Mouse (Mus musculus) heart, embryonic 14.5 days (tissue): ENCODE results near the gene Zfp408. TPM values are rescaled to one million over a fixed set of nuclear protein-coding genes. Genes with fewer than 3 reads are reported as not detected.
"Not testable (repeated sequence)": the region's sequence is repeated elsewhere in the genome, so short reads cannot be mapped to it uniquely, and the experiment has no call there.

Experiments
- ATAC-seq: fragments of 200-750 bp; cut with Nextera tagmentation; 2 replicates; pipeline ENCODE4 v1.8.0; 2017; ENCODE audit warnings: low read depth, moderate TSS enrichment; ENCODE audit not compliant: insufficient number of reproducible peaks, insufficient read depth, low FRiP score
- H3K27ac ChIP-seq, 2 experiments: fragments of 200-500 bp in 1 of 2; fragments of 300-500 bp in 1 of 2; sonication (generic) in 1 of 2; replicated peaks in 1 of 2; 2 replicates each; pipeline ENCODE4 v1.5.1; 2012 to 2014; ENCODE audit warnings: low read depth in 2 of 2, low read length in 2 of 2, control low read depth in 1 of 2, mild to moderate bottlenecking in 1 of 2, mixed read lengths in 1 of 2; ENCODE audit not compliant: control insufficient read depth in 1 of 2, insufficient read depth in 1 of 2
- H3K27me3 ChIP-seq: fragments of 300-500 bp; sonication (generic); 2 replicates; pipeline ENCODE4 v1.6.1; 2014; ENCODE audit warnings: mild to moderate bottlenecking, low read length, control low read depth; ENCODE audit not compliant: control insufficient read depth, insufficient read depth
- H3K36me3 ChIP-seq: fragments of 300-500 bp; sonication (generic); 2 replicates; pipeline ENCODE4 v1.6.1; 2014; ENCODE audit warnings: mild to moderate bottlenecking, control low read depth, low read length, mixed read lengths; ENCODE audit not compliant: control insufficient read depth, insufficient read depth
- H3K4me1 ChIP-seq, 2 experiments: fragments of 200-500 bp in 1 of 2; fragments of 300-500 bp in 1 of 2; sonication (generic) in 1 of 2; 2 replicates each; pipeline ENCODE4 v1.6.1; 2012 to 2014; ENCODE audit warnings: low read length in 2 of 2, control low read depth in 1 of 2, mixed read lengths in 1 of 2; ENCODE audit not compliant: control insufficient read depth in 2 of 2, insufficient read depth in 2 of 2
- H3K4me2 ChIP-seq: fragments of 300-500 bp; sonication (generic); 2 replicates; pipeline ENCODE4 v1.6.1; 2014; ENCODE audit warnings: mild to moderate bottlenecking, low read length
- H3K4me3 ChIP-seq, 2 experiments: fragments of 200-500 bp in 1 of 2; fragments of 300-500 bp in 1 of 2; sonication (generic) in 1 of 2; 2 replicates each; pipeline ENCODE4 v1.5.1; 2012 to 2014; ENCODE audit warnings: low read length in 2 of 2, mild to moderate bottlenecking in 2 of 2, control low read depth in 1 of 2, low read depth in 1 of 2, moderate library complexity in 1 of 2; ENCODE audit not compliant: control insufficient read depth in 1 of 2, insufficient read depth in 1 of 2
- H3K9ac ChIP-seq: fragments of 300-500 bp; sonication (generic); 2 replicates; pipeline ENCODE4 v1.6.1; 2014; ENCODE audit warnings: mild to moderate bottlenecking, low read length
- H3K9me3 ChIP-seq: fragments of 300-500 bp; sonication (generic); 2 replicates; pipeline ENCODE4 v1.6.1; 2016; ENCODE audit warnings: low read length, control low read depth; ENCODE audit not compliant: control insufficient read depth
- WGBS: fragments of 180-500 bp; shearing (Covaris S2); extraction: QIAGEN DNeasy Blood & Tissue Kit; methylation state at CpG from one replicate; pipeline ENCODE4 v1.1.7; 2014; 5-methylcytosine and 5-hydroxymethylcytosine counted together
- polyA plus RNA-seq: library from polyadenylated mRNA; unstranded; fragments of >200 nt; fragmentation: Nextera tagmentation; extraction: Ambion mirVana; gene quantifications from 2 replicates; pipeline ENCODE4 v1.2.1, GENCODE M21; 2014

The Zfp408 gene
- polyA plus RNA-seq, 1 experiment from 2014 or later = 4.8 TPM

- Histone ChIP-seq H3K27me3 (no peaks in the 10 kb centered on the region), H3K9ac (no peak overlapping the region), H3K4me3 (no peak overlapping the region), H3K4me2 (no peak overlapping the region), H3K4me1 (no peaks in the 10 kb centered on the region; a peak in 1 of 4 replicates), H3K9me3 (no peaks in the 10 kb centered on the region), H3K27ac (no peak overlapping the region), H3K36me3 (no peaks in the 10 kb centered on the region)
- WGBS = 82% methylated on average over 5 of the region's 5 CpGs
- no peak for ATAC-seq
Observed at GRCm38 (mm10) chr2:91632316-91632715, 17.3 kb downstream of the Zfp408 start.

GRCm38 (mm10) chr2:91631826-91632225 is 17.8 kb downstream of the Zfp408 start:
- Histone ChIP-seq H3K27me3 (no peaks in the 10 kb centered on the region), H3K4me1 (no peaks in the 10 kb centered on the region; a peak in 1 of 4 replicates), H3K27ac (no peak overlapping the region), H3K4me2 (no peak overlapping the region), H3K4me3 (no peak overlapping the region), H3K36me3 (no peaks in the 10 kb centered on the region), H3K9ac (no peak overlapping the region), H3K9me3 (no peaks in the 10 kb centered on the region)
- ATAC-seq = no peak
- 83% methylated on average over 5 of the region's 5 CpGs for WGBS

GRCm38 (mm10) chr2:91630384-91630783 is 19.2 kb downstream of the Zfp408 start:
- H3K9me3 ChIP-seq = no peaks in the 10 kb centered on the region
- H3K27me3 ChIP-seq = no peaks in the 10 kb centered on the region
- H3K9ac ChIP-seq = no peak overlapping the region
- H3K36me3 ChIP-seq = 0 out of 2 replicates have a peak, but pooled peaks cover 3% of the 10 kb centered on the region
- H3K4me3 ChIP-seq = no peak overlapping the region
- no peaks in the 10 kb centered on the region for H3K4me1 ChIP-seq
- H3K27ac ChIP-seq = no peak overlapping the region
- no peak for ATAC-seq
- 82% methylated on average over 12 of the region's 12 CpGs for WGBS
- H3K4me2 ChIP-seq = no peak overlapping the region

- ATAC-seq = no peak
Observed at GRCm38 (mm10) chr2:91629682-91630081, 19.9 kb downstream of the Zfp408 start.

GRCm38 (mm10) chr2:91628171-91628570 is 21.4 kb downstream of the Zfp408 start:
- ATAC-seq = no peak
- H3K9me3 ChIP-seq = no peaks in the 10 kb centered on the region
- H3K36me3 ChIP-seq = peaks cover 16% of the 10 kb centered on the region
- no peak overlapping the region for H3K9ac ChIP-seq
- H3K27me3 ChIP-seq = no peaks in the 10 kb centered on the region
- no peak overlapping the region for H3K27ac ChIP-seq
- 87% methylated on average over 8 of the region's 8 CpGs for whole genome bisulfite sequencing
- no peak overlapping the region for H3K4me2 ChIP-seq
- H3K4me3 ChIP-seq = no peak overlapping the region
- H3K4me1 ChIP-seq = no peaks in the 10 kb centered on the region

More at GRCm38 (mm10) chr2:91629682-91630081, 19.9 kb downstream of the Zfp408 start:
- Histone ChIP-seq H3K4me1 (no peaks in the 10 kb centered on the region), H3K27ac (no peak overlapping the region), H3K27me3 (no peaks in the 10 kb centered on the region), H3K9ac (no peak overlapping the region), H3K9me3 (no peaks in the 10 kb centered on the region), H3K4me3 (no peak overlapping the region), H3K36me3 (0 out of 2 replicates have a peak, but pooled peaks cover 5% of the 10 kb centered on the region), H3K4me2 (no peak overlapping the region)
- WGBS = 78% methylated on average over 18 of the region's 18 CpGs

- no peak overlapping the region for H3K4me2 ChIP-seq
- no peaks in the 10 kb centered on the region for H3K27me3 ChIP-seq
- H3K36me3 ChIP-seq = peaks cover 23% of the 10 kb centered on the region
- no peak overlapping the region for H3K9ac ChIP-seq
- no peaks in the 10 kb centered on the region for H3K4me1 ChIP-seq
- H3K9me3 ChIP-seq = no peaks in the 10 kb centered on the region
- 66% methylated on average over 5 of the region's 5 CpGs for WGBS
- no peak overlapping the region for H3K27ac ChIP-seq
- no peak for ATAC-seq
- no peak overlapping the region for H3K4me3 ChIP-seq
Observed at GRCm38 (mm10) chr2:91627486-91627885, 22.1 kb downstream of the Zfp408 start.

- not testable (repeated sequence) for H3K9me3 ChIP-seq, H3K4me3 ChIP-seq, ATAC-seq, H3K27me3 ChIP-seq, H3K4me1 ChIP-seq, H3K27ac ChIP-seq, H3K4me2 ChIP-seq, H3K9ac ChIP-seq
- 95% methylated on average over 7 of the region's 7 CpGs for WGBS
- H3K36me3 ChIP-seq = peaks cover 64% of the 10 kb centered on the region
Observed at GRCm38 (mm10) chr2:91623366-91623765, 26.2 kb downstream of the Zfp408 start.

GRCm38 (mm10) chr2:91622356-91622755 is 27.2 kb downstream of the Zfp408 start:
- H3K9ac ChIP-seq = no peak overlapping the region
- no peak overlapping the region for H3K4me3 ChIP-seq
- no peaks in the 10 kb centered on the region for H3K9me3 ChIP-seq
- no peaks in the 10 kb centered on the region for H3K27me3 ChIP-seq
- H3K4me2 ChIP-seq = no peak overlapping the region
- H3K36me3 ChIP-seq = peaks cover 74% of the 10 kb centered on the region
- no peak overlapping the region for H3K27ac ChIP-seq
- 94% methylated on average over 5 of the region's 5 CpGs for WGBS
- H3K4me1 ChIP-seq = no peaks in the 10 kb centered on the region
- no peak for ATAC-seq
